Mouse (Mus musculus) adrenal gland, postnatal 10 days (tissue): ENCODE measurements at regions not wholly inside any gene's neighbourhood (a gene's known extent, or its start where the extent isn't known, plus 50 kb on each side); places are given as distances from the start of the nearest gene placed in this dataset.

Source experiments
- DNase-seq: peaks from one replicate; pipeline ENCODE4 v3.0.0; 2021; ENCODE audit warnings: mixed read lengths

DNA sequence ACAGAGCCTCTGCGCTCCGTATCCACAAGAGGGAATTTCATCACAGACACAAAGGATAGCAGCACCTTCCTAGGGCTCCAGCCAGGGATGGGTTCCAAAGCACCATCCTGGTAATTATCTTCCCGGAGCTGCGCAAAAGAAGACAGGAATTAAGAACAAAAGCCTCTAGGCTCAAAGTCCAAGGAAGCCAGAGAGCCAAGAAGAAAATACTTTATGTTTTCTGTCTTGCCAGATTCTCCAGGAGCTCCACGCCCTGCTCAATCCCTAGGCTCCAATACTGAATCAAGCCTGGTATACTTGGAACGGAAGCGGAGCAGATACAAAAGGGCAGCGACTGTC is 54.4 kb downstream of the Irf2bpl start:
- no peak for DNase-seq

DNA sequence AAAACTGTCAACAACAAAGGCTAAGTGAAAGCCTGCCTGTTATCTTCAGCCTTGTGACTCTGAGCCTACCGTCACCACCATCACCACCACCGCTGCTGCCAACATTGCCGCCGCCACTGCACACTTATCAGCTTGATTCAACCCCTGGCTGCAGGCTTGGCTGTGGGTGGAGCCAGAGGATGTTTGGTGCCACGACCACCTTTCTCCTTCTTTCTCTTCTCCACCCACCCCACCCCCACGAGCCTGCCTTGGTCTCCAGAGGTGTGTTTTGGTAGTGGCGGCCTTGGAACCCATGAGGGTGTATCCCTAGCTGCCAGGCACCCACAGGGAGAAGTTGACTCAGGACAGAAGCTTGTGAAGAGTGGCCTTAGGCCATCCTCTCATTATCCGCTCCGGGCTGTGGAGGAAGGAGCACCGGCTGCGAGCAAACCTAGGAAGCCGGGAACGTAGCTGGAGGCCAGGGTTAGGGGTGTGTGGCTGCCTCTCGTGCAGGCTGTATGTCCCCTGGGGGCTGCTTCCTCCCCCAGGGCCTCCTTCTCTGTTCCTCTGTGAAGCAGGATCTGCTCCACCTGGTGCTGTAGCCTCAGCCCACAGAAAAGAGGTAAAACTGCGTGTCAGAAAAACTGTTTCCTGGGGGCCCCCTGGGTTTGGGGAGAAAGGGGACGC is 54.9 kb downstream of the Irf2bpl start:
- no peak for DNase-seq

- no peak for DNase-seq
Measured at GRCm38 (mm10) chr12:86827241-86827606, 57.4 kb downstream of the Irf2bpl start.

DNA sequence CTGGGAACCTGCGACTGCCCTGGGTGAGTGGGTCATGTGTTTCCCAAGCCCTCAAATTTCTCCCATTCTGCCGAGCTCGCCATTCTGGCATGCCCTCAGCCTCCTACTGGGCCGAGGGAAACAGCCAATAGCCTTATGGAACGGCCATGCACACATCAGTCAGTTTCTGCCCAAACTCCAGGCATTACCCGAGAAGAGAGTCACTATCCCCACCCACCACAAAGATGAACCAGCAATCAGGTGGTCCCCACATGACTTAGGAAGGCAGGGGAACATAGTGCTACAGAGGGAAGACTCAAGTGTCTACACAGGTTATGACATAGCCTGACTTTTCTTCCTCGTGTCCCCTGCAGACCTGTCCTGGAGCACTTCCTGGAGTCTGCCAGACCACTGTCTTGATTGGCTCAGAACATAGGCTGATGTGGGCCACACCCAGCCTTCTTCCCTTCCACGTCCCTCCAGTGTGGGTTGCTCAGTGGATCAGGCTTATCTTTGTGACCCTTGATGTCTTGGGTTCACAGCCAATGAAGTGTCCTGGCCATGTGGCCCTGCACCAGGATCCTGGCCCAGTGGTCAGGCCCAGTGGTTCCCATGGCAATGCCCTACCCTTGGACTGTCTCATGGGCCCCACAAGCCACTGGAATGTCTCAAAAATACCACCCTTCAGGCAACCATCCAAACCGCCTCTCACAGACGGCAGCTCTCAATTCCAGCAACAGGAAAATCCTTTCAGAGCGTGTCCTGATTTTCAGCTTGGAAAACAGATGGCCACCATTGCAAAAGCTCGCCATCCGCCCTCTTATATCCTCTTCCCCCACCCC is 58.0 kb downstream of the Irf2bpl start:
- DNase-seq, result peak; percentile 66

GRCm38 (mm10) chr12:86825584-86826419 is 58.8 kb downstream of the Irf2bpl start:
- DNase-seq, result peak; percentile 87

GRCm38 (mm10) chr12:86824860-86825583 is 59.6 kb downstream of the Irf2bpl start:
- peak; percentile 89 for DNase-seq

DNA sequence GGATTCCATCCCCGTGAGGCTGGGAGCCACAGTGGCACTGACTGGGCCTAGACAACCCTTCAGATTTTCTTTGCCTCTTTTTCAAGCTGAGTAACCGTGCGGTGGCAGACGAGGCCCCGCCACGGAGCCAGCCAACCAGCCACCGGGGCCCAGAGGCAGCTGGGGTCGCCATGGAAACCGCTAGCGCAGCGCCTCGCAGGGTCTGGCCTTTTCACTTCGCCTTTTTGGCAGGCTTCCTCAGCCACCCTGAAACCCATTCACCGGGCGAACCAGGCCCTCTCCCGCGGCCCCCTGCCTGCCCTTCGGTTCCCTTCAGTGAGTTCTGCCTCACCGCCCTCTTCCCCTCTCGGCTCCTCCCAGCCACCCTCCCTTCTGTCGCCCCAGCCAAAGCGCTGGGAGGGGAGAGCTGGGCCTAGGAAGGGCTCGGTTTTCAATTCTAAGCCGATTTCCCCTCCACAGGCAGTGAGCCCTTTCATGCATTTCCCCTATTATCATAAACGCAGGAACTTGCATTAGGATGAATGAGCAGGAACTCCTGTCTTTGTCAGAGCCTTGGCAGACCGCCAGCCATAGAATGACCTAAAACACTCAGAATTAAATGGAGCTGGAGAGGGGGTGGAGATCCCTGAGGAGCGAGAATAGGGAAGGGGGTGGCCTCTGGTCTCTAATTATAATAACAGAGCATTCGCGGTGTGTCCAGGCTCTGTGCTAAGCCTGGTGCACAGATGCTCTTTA is 60.6 kb downstream of the Irf2bpl start:
- peak; percentile 93 for DNase-seq

DNA sequence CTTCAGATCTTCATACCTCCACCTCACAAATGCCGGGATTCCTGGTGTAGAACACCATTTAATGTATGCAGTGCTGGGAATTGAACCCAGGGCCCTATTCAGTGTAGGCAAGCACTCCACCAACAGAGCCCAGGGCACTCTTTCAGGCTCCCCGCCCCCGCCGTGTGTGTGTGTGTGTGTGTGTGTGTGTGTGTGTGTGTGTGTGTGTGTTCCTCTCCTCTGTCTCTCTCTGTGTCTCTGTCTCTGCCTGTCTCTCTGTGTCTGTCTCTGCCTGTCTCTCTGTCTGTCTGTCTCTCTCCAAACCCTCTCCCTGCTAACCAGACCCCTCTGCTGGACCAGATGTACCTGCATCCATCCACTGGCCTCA is 61.1 kb downstream of the Irf2bpl start:
- DNase-seq, result no peak

DNA sequence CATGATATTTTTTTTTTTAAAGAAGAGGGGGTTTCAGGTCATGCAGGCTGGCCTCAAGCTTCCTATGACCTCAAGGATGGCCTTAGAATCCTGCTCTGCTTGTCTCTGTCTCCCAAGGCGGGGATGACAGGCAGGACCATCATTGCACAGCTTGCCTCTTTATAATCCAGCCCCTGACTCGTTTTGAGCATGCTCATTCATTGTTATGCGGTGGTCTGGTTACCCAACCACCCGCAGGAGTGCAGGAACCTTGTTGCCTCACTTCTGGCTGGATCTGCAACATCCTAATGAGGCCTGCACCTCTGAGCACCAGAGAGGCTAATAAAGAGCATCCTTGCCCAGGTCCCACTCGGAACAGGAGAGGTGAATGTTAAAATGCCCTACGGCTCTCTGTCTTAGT is 63.4 kb downstream of the Irf2bpl start:
- no peak for DNase-seq

GRCm38 (mm10) chr12:86819568-86819967 is 65.0 kb downstream of the Irf2bpl start:
- no peak for DNase-seq

DNA sequence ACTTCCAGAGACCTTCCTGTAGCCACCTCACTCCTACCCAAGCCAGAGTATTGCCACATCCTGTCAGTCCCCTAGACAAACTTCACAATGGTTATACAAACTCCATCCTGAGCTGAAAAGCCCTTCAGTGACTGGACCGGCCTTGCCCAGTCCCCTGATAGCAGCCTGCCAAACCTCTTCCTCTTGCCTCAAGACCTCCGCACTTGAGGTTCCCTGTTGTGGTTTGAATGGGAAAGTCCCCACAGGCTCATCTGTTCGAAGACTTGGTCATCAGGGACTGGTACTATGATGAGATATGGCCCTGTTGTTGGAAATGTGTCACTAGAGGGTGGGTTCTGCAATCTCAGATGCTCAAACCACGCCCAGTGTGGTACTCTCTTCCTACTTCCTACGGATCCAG is 65.4 kb downstream of the Irf2bpl start:
- no peak for DNase-seq

DNA sequence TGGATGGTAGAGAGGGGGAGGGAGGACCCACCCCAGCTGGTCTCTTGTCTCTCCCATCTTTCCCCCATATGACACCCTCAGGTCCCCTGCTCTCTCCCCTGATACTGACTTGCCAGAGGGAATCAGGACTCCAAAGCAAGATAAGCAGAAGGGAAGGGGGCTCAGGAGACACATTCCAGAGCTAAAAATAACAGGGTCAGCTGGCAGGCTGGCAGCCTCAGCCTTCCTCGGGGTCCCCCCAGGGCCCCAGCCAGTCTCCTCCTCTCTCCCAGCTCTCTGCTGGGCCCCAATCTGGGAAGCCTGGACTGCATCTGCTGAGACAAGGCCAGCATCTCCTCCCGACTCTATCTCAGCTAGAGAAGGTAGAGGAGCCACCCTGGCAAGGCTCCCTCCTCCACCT is 66.4 kb downstream of the Irf2bpl start:
- no peak for DNase-seq

DNA sequence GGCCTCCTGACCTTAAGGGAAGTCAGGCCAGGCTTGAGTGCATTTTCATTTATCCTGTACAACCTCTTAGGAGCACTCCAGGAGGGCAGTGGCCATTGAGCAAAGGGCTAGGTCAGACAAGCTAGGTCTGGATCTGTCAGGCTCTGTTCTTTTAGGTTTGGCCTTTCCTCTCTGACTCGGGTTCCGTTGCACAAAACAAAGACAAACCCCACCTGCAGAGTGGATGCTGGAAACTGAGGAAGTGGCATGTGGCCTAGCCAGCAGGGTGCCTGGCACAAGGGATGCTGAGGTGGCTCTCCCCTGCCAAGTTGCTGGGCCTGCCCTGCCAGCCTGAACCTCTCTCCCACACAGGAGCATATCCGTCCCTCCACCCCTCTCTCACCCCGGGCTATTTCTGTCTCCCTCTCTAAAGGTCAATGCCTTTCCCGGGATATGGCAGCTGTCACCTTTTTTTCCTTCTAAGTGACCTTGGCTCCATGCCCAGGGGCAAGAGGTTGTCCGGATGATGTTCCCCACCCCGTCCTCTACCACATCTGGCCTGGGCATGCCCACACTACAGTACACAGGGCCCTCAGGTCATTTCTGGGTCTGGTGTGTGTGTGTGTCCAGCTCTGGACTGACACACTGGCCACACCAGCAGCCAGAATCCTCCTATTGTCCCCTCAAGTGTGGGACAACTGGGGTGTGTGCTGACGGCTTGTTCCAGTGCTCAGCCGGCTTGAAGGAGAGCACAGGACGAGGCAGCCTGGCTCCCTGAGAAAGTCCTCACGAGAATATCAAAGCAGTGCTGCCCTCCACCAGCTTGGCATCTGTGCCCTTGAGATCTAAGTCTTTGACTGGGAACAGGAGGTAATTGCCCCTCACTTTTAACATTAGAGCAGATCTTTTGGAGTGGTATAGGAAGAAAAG is 67.6 kb downstream of the Irf2bpl start:
- DNase-seq, result peak; percentile 89

DNA sequence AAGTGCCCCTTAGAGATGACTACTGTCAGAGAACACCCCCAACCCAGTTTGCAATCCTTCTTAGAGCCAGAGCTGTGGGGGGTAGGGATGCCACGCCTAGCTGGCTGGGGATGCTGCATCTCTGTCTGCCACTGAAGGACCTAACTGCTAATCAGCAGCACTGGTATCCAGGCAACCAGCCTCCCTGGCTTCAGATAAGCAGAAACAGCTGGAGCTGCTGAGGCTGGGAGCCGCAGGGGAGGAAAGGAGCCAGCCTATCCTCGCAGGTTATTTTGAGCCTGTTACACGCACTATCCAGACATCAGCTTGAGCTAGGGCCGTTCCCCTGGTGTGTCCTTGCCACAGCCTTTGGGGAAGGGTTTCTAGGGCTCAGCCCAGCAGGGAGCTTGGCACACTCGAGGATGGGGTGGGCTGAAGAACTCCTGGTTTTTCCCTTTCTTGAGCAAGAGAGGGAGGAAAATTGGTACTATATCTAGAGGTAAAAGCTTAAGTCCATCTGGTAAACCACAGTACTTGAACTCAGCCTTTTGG is 68.4 kb downstream of the Irf2bpl start:
- peak; percentile 70 for DNase-seq

DNA sequence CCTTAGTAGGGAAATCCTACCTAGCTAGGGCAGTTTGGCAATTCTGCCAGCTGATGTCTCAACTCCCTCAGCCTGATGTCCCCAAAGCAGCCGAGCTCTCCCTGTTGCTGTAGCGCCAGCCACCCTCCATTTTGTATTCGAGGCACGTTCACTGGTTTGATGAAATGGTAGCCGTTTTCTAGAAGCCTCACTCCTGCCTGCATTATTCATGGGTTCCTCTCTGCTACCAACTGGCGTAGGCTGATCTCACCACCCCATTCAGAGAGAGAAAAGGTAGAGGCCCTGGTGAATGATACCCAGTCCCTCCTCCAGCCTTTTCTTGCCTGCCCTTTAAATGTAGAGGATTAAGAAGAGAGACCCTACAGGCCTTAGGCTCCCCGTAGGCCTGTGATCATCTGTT is 69.9 kb downstream of the Irf2bpl start:
- DNase-seq, result no peak
